Mouse (Mus musculus) spleen, adult 10 weeks (tissue): Measurements from ENCODE around the gene Svopl. TPM values are rescaled to one million over a fixed set of nuclear protein-coding genes. Genes with fewer than 3 reads are reported as not detected.

Source experiments
- polyA plus RNA-seq: library from polyadenylated mRNA; stranded (reverse); fragments of 350-450 nt; fragmentation: Illumina TruSeq; extraction: RNeasy Lipid Tissue Mini Kit (QIAGEN cat#74804); gene quantifications from one replicate; pipeline ENCODE4 v1.2.3, GENCODE M21; 2015; ENCODE audit warnings: low replicate concordance; ENCODE audit not compliant: insufficient read depth

The Svopl gene
- polyA plus RNA-seq, result 0.08 TPM

GRCm38 (mm10) chr6:38046838-38047237 is at the start of gene Svopl:
TSS of gene Svopl (minus strand) at chr6:38046996.

Other genes starting within 250 kb of the Svopl start
- 58.7 TPM for gene Trim24, start 176.2 kb downstream of the Svopl start, polyA plus RNA-seq
- not detected for gene Tmem213, start 62.3 kb upstream of the Svopl start, polyA plus RNA-seq
- 0.44 TPM for gene Atp6v0a4, start 77.6 kb upstream of the Svopl start, polyA plus RNA-seq
- 0.33 TPM for gene D630045J12Rik, start 207.0 kb upstream of the Svopl start, polyA plus RNA-seq